Mouse (Mus musculus) spleen, adult 2 months (tissue): ENCODE measurements around the gene Krt87.
A peak's percentile ranks its signal among the peaks of the same experiment; 100 is the strongest.

Experiments used
- CTCF ChIP-seq: fragments of 200-500 bp; IDR thresholded peaks from 2 replicates; pipeline ENCODE4 v1.5.1; 2011; ENCODE audit warnings: mild to moderate bottlenecking, inconsistent platforms; ENCODE audit not compliant: insufficient read depth, insufficient read length, insufficient replicate concordance; ENCODE audit errors: extremely low read depth
- POLR2A ChIP-seq: fragments of 200-500 bp; IDR thresholded peaks from 2 replicates; pipeline ENCODE4 v1.6.1; 2011; ENCODE audit warnings: low read depth, low read length, inconsistent platforms

DNA sequence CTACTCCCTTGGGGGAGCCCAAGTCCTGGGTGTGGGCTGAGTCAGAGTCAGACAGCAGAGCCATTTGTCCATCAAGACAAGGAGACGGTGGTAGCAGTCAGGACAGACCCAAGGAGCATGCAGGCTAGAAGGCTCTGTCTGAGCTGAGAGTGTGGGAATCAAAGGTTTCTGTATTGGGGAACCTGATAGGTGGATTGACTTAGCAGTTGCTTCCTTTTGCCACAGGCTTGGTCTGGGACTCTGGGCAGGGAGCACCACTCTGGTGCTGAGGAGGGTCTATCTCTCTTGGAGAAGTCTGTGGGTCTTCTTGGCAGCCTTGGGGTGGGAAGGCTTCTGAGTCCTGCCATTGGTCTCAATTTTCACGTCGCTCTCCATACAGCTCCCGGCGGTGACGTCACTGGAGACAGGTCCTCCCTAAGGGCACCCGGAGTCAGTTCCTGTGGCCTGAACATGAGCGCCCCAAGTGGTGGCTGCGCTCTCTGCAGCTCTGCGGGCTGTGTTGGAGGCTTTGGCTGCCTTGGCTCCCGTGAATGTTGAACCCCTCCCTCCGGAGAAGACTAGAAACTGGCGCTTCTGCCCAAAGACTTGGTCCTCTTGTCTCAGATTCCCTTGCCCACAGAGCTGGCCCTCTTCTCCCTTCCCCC lies 14.6 kb upstream of the Krt87 start:
- peak; percentile 44; the same call in 1 of the 2 replicates for TF ChIP-seq CTCF
- TF ChIP-seq POLR2A: no peak
